Mouse (Mus musculus) forebrain, embryonic 12.5 days (tissue): ENCODE results near the gene Ndufb7. TPM values are rescaled to one million over a fixed set of nuclear protein-coding genes. Genes with fewer than 3 reads are reported as not detected.
"Not testable (repeated sequence)": the region's sequence is repeated elsewhere in the genome, so short reads cannot be mapped to it uniquely, and the experiment has no call there.

Experiments used
- ATAC-seq: fragments of 200-750 bp; cut with Nextera tagmentation; 2 replicates; pipeline ENCODE4 v1.8.0; 2017; ENCODE audit warnings: moderate TSS enrichment; ENCODE audit not compliant: low FRiP score
- H3K27ac ChIP-seq: fragments of 300-500 bp; sonication (generic); 2 replicates; pipeline ENCODE4 v1.5.1; 2016; ENCODE audit warnings: mild to moderate bottlenecking
- H3K27me3 ChIP-seq: fragments of 300-500 bp; sonication (generic); 2 replicates; pipeline ENCODE4 v1.6.1; 2016; ENCODE audit warnings: mild to moderate bottlenecking
- H3K36me3 ChIP-seq: fragments of 300-500 bp; sonication (generic); replicated peaks from 2 replicates; pipeline ENCODE4 v1.6.1; 2016; ENCODE audit warnings: mild to moderate bottlenecking
- H3K4me1 ChIP-seq: fragments of 300-500 bp; sonication (generic); 2 replicates; pipeline ENCODE4 v1.6.1; 2016
- H3K4me2 ChIP-seq: fragments of 300-500 bp; sonication (generic); 2 replicates; pipeline ENCODE4 v1.6.1; 2016; ENCODE audit warnings: mild to moderate bottlenecking, moderate library complexity
- H3K4me3 ChIP-seq: fragments of 300-500 bp; sonication (generic); replicated peaks from 2 replicates; pipeline ENCODE4 v1.5.1; 2016; ENCODE audit warnings: mild to moderate bottlenecking
- H3K9ac ChIP-seq: fragments of 300-500 bp; sonication (generic); 2 replicates; pipeline ENCODE4 v1.6.1; 2016; ENCODE audit warnings: mild to moderate bottlenecking
- H3K9me3 ChIP-seq: fragments of 300-500 bp; sonication (generic); 2 replicates; pipeline ENCODE4 v1.6.1; 2016
- WGBS: fragments of 180-500 bp; shearing (Covaris S2); methylation state at CpG from one replicate; pipeline ENCODE4 v1.1.7; 2016; 5-methylcytosine and 5-hydroxymethylcytosine counted together
- polyA plus RNA-seq: library from polyadenylated mRNA; unstranded; fragments of >200 nt; fragmentation: Nextera tagmentation; extraction: Ambion mirVana; gene quantifications from 2 replicates; pipeline ENCODE4 v1.2.1, GENCODE M21; 2016

Ndufb7 gene
- polyA plus RNA-seq: 356 and 359 TPM in 2 replicates

DNA sequence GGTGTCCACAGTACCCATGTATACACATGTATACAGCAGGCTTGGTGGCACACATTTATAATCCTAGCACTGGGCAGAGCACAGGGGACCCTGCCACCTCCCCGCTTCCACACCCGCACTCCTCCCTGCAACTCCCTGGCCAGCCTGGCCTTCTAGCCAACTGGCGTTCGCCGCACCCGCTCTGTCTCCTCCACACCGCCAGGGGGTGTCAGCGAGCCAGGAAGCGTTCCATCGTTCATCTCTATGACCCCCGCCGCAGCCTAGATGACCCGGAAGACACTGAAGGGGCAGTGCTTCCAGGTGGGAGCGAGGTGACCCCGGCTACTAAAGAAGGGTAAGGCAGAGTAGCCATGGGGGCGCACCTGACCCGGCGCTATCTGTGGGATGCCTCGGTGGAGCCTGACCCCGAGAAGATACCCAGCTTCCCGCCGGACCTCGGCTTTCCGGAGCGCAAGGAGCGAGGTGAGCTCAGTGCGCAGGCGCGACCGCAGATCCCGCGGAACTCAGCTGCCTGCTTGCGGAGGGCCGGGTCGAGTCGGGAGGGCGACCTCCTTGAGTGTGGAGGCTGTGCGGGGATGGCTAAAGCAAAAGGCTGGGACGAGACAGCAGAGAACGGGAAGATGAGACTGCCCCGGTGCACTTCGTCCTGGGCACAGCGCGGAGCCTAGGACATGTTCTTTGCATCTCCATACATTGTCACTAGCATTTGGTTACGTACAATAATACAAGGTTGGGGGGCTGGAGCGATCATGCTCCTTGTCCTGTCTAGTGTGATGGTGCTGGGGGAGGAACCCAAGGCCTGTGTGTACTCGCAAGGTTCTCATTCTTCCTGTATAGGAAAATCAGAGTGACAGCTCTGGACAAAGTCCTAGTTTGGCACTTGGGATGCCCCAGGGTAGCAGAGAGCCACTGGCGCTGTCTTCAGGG, at the start of gene Ndufb7:
Gene Ndufb7 (plus strand): TSS at position 203 of the 927 bp plus-strand sequence.
- WGBS: under 1% methylated on average over 48 of the region's 48 CpGs
- Histone ChIP-seq H3K27ac (peak within 1 kb of the TSS; percentile 71), H3K4me2 (peak within 1 kb of the TSS; percentile 84), H3K9me3 (no peaks in the 10 kb centered on the region), H3K36me3 (peaks cover 26% of the 10 kb centered on the region), H3K4me1 (peaks cover 21% of the 10 kb centered on the region), H3K4me3 (peak within 1 kb of the TSS; percentile 61), H3K9ac (peak within 1 kb of the TSS; percentile 69), H3K27me3 (no peaks in the 10 kb centered on the region)
- peak; percentile 88 for ATAC-seq

DNA sequence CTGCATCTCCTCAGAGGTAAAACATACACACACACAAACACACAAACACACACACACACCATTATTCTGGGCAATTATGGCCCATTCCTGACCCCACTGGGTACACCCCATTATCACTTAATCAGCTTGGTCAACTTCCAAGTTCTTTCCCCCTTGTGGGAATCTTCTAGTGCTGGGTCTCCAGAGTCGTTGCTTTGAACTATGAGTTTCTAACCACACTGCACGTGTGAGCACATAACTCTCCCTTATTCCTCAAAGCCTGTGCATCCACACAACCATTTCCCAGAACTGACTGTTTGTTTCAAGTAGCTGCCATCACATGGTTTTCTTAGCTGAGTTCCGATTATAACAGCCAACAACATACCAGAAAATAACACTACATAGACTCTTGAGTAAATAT, 46.0 kb upstream of the Ndufb7 start:
- no peaks in the 10 kb centered on the region for H3K27me3 ChIP-seq
- no peak overlapping the region for H3K4me3 ChIP-seq
- WGBS: 74% methylated on average over 3 of the region's 3 CpGs
- no peaks in the 10 kb centered on the region for H3K4me1 ChIP-seq
- no peak overlapping the region for H3K27ac ChIP-seq
- H3K4me2 ChIP-seq: no peak overlapping the region
- peaks cover 3% of the 10 kb centered on the region; the same call in 1 of the 2 replicates for H3K9me3 ChIP-seq
- no peak overlapping the region for H3K9ac ChIP-seq
- no peaks in the 10 kb centered on the region for H3K36me3 ChIP-seq
- ATAC-seq: no peak

DNA sequence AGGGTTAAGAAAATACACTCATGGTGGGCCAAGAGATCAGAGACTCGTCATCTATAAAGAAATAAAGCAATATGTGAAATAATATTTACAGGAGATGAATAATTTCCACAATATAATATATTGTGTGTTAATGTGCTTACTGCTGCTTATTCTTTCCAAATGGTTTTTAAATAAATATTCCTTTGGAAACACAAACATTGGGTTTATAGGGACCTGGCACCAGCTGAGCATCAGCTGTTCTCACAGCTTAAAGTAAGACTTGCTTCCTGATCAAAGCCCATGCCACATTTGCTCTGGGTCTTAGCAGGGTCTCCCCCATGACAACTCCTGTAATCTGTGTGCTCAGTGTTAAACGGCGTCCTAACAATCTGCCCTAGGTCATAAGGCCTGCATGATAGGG, 45.6 kb upstream of the Ndufb7 start:
- not testable (repeated sequence) for H3K4me3 ChIP-seq, H3K36me3 ChIP-seq, H3K27ac ChIP-seq, H3K4me1 ChIP-seq, ATAC-seq, H3K27me3 ChIP-seq, H3K9ac ChIP-seq, H3K4me2 ChIP-seq, H3K9me3 ChIP-seq
- 78% methylated on average over 3 of the region's 3 CpGs for WGBS

DNA sequence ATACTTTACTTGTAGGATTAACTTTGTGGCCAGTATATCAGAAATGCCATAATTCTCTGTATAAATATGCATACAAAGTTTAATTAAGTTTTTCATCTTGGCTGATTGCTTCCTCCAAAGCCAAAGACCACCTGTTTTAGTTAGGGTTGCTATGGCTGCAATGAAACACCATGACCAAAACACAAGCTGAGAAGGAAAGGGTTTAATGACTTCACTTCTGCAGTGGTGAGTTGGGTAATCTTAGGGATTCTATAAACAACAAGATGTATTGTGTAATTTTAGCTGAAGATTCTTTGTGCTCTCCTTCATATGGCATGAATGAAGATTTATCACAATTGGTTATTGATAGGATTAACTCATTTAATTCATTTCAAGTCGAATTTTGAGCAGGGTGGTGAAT, 45.2 kb upstream of the Ndufb7 start:
- Histone ChIP-seq H3K4me2 (no peak overlapping the region), H3K4me3 (no peak overlapping the region), H3K9ac (no peak overlapping the region), H3K9me3 (peaks cover 3% of the 10 kb centered on the region; the same call in 1 of the 2 replicates), H3K4me1 (no peaks in the 10 kb centered on the region), H3K27me3 (no peaks in the 10 kb centered on the region), H3K27ac (no peak overlapping the region), H3K36me3 (no peaks in the 10 kb centered on the region)
- WGBS: 49% methylated on average over 1 of the region's 1 CpGs
- no peak for ATAC-seq

DNA sequence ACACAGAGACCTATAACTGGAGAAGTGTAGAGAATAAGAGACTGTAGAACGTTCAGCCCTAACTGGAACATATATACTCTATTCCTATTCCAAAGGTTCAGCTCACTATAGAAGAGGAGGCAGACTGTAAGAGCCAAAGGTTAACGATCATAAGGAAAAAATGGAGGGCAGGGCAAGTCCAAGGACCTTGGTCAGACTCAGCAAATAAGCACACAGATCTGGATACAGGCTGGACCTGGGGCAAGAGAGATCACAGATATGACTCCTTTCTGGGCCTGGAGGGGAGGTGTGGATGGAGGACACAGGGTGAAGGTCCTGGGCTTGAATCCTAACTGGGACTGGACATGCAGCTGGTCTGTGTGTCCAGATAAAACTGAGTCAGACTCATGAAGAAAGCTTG, 31.7 kb upstream of the Ndufb7 start:
- H3K4me2 ChIP-seq: no peak overlapping the region
- H3K27ac ChIP-seq: no peak overlapping the region
- ATAC-seq: no peak
- H3K9ac ChIP-seq: no peak overlapping the region
- H3K4me3 ChIP-seq: no peak overlapping the region
- H3K36me3 ChIP-seq: no peaks in the 10 kb centered on the region
- WGBS: 92% methylated on average over 2 of the region's 2 CpGs
- H3K4me1 ChIP-seq: no peaks in the 10 kb centered on the region
- H3K27me3 ChIP-seq: no peaks in the 10 kb centered on the region
- H3K9me3 ChIP-seq: no peaks in the 10 kb centered on the region

DNA sequence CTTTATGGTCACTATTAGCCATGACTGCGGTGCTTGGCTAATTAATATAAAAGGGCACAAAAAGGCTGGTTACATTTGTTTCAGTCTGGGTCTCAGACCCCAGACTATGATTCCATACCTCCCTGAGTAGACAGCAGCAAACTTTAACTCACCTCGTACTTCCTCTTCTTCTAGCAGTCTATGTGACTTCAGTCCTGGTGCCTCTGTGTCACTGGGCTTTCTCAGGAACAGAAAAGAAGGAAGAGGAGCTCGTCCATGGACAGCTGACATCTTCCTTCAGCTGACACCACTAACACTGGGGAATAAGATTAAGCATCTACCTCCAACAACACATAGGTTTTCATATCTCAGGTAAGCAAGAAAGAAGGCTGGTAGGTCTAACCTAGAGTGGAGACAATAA, 30.7 kb upstream of the Ndufb7 start, which contains the start of gene Olfr370:
Gene Olfr370 (plus strand): TSS at position 45 of the 400 bp plus-strand sequence.
- no peak within 1 kb of the TSS for H3K27ac ChIP-seq
- no peak for ATAC-seq
- no peaks in the 10 kb centered on the region for H3K36me3 ChIP-seq
- no peak within 1 kb of the TSS for H3K4me2 ChIP-seq
- no peaks in the 10 kb centered on the region for H3K4me1 ChIP-seq
- WGBS: 69% methylated on average over 3 of the region's 3 CpGs
- no peak within 1 kb of the TSS for H3K4me3 ChIP-seq
- no peaks in the 10 kb centered on the region for H3K9me3 ChIP-seq
- H3K9ac ChIP-seq: no peak within 1 kb of the TSS
- H3K27me3 ChIP-seq: no peaks in the 10 kb centered on the region

DNA sequence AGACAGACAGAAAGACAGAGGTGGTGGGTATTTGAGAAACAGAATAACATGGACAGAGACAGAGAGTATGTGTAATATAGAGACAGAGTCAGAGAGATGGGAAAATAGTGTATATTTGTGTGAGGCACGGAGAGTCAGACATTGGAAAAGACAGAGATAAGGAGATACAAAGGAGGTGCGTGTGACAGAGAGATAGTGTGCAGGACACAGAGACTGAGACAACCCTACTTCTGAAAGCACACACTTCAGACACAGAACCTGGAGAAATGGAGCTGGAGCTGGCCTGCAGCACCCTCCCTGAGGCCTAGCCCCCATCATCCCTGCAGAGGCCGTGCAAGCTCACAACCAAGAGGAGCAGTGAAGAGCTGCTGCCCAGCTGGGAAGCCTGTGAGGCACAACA, 3.8 kb upstream of the Ndufb7 start:
- 80% methylated on average over 3 of the region's 3 CpGs for WGBS
- H3K36me3 ChIP-seq: no peaks in the 10 kb centered on the region

DNA sequence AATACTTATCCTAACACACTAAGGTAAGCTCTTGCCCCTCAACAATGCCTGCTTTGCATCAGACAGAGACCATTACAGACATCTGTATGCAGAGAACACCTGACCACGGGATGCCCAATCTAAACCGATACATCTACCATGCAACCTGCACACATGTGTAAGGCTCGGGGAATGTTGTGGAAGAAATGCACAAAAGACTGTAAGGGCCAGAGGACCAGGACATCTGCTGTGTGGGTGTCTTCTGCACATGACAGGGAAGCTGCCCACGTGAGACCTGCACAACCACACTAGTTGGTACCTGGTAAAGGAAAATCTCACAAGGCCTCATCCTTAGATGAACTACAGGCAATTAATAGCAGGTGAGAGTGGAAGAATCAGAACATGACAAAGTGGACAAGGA, 3.2 kb upstream of the Ndufb7 start:
- 71% methylated on average over 4 of the region's 4 CpGs for WGBS
- Histone ChIP-seq H3K4me3 (no peak overlapping the region), H3K36me3 (no peaks in the 10 kb centered on the region), H3K9me3 (no peaks in the 10 kb centered on the region), H3K9ac (no peak overlapping the region), H3K4me1 (peaks cover 11% of the 10 kb centered on the region), H3K27ac (no peak overlapping the region), H3K27me3 (no peaks in the 10 kb centered on the region), H3K4me2 (no peak overlapping the region)
- ATAC-seq: no peak

More for the DNA sequence above, 3.8 kb upstream of the Ndufb7 start:
- H3K4me3 ChIP-seq: no peak overlapping the region
- H3K27me3 ChIP-seq: no peaks in the 10 kb centered on the region
- no peak overlapping the region for H3K4me2 ChIP-seq
- peaks cover 5% of the 10 kb centered on the region for H3K4me1 ChIP-seq
- no peak overlapping the region for H3K27ac ChIP-seq
- no peaks in the 10 kb centered on the region for H3K9me3 ChIP-seq
- H3K9ac ChIP-seq: no peak overlapping the region
- no peak for ATAC-seq

DNA sequence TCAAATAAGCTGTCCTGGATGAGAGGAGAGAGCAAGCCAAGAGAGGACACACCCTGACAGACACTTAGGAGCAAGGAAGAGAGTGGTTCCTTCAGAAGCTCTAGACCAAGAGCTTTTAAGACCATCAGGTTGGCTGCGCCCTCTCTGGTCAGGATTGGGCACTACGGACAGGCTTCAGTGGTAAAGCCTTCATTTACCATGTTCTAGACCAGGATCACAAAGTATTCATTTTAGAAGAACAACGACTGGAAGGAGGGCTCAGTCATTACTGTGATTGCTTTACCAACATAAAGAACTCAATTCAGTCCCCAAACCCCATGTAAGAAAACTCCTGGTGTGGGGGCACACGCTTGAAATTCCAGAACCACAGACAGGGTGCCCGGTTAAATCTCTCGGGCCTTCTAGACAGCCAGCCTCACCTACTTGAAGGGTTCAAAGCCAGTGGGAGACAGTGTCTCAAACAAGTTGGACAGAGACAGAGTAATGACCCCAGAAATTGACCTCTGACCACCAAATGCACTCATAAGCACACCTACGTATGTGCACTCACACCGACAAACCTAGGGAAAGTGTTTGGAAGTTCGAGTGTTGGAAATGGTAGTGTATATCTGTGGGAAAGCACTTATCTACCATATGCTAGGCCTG, 618 bp upstream of the Ndufb7 start:
- ATAC-seq: peak; percentile 15; the same call in 1 of the 2 replicates
- H3K27me3 ChIP-seq: no peaks in the 10 kb centered on the region
- no peaks in the 10 kb centered on the region for H3K9me3 ChIP-seq
- H3K9ac ChIP-seq: no peak overlapping the region
- WGBS: 77% methylated on average over 9 of the region's 9 CpGs
- peaks cover 19% of the 10 kb centered on the region for H3K36me3 ChIP-seq
- peaks cover 21% of the 10 kb centered on the region for H3K4me1 ChIP-seq
- no peak overlapping the region for H3K27ac ChIP-seq
- no peak overlapping the region for H3K4me2 ChIP-seq
- H3K4me3 ChIP-seq: no peak overlapping the region

DNA sequence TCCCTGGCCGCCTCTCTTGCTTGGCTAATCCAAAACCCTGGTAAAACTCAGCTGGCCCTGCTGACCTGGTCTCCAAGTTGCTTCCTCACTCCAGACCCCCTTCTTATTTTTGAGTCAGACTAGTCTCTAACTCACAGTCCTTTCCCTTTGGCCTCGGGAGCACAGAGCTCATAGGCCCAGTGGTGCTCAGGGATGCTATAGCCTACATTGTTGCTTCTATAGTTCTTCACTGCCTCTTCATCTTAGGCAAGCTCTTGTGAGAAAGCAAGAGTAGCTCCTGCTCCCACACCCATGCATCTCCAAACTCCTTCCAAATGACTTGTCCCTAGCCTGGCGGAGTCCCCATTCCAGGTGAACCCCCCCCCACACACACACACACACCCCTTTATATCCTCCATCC, 1.2 kb downstream of the Ndufb7 start:
- Histone ChIP-seq H3K4me2 (peak overlapping the region; percentile 84), H3K4me1 (peaks cover 21% of the 10 kb centered on the region), H3K27ac (no peak overlapping the region), H3K9me3 (no peaks in the 10 kb centered on the region), H3K4me3 (peak overlapping the region; percentile 61), H3K27me3 (no peaks in the 10 kb centered on the region), H3K36me3 (peaks cover 35% of the 10 kb centered on the region), H3K9ac (peak overlapping the region; percentile 69)
- ATAC-seq: no peak
- 57% methylated on average over 3 of the region's 3 CpGs for WGBS

DNA sequence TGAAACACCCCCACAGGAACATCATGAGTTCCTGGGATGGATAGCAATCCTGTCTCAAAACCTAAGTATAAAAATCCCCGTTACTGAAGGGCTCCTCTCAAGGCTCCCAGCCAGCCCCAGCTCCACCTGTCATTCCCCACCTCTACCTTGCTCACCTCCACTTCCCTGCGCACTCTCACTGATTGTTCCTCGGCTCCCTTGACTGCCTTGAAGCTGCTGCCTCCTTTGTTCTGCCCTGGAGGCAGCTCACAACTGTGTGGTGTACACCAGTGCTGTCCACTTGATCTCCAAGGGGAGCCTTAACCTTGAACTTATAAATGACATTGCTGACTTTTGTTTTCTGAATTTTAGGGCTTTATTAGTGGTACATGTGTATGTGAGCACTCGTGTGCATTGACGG, 1.7 kb downstream of the Ndufb7 start:
- H3K9ac ChIP-seq: peak overlapping the region; percentile 69; the same call in 1 of the 2 replicates
- no peaks in the 10 kb centered on the region for H3K9me3 ChIP-seq
- H3K36me3 ChIP-seq: peaks cover 40% of the 10 kb centered on the region
- H3K4me1 ChIP-seq: peaks cover 21% of the 10 kb centered on the region
- no peak for ATAC-seq
- H3K4me2 ChIP-seq: peak overlapping the region; percentile 84; the same call in 1 of the 2 replicates
- WGBS: 68% methylated on average over 5 of the region's 5 CpGs
- H3K4me3 ChIP-seq: no peak overlapping the region
- no peak overlapping the region for H3K27ac ChIP-seq
- no peaks in the 10 kb centered on the region for H3K27me3 ChIP-seq

DNA sequence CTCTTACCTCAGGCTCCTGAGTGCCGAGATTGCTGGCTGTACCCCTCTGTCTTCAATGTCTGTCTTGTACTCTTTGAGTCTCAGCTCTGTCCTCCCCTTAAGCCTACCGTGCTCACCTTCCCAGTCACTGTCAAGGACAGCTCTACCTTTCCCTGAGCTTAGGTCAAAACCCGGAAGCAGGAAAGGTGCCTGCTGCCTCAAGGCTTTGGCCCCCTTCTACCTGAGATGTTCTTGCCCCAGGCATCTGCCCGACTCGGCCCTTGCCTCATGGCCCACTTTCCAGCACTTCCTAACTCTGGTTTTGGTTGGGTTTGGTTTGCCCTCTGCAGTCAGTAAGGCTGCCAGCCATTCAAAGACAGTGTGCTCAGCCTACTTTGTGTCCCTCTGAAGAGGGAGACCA, 2.3 kb downstream of the Ndufb7 start:
- Histone ChIP-seq H3K4me3 (no peak overlapping the region), H3K27me3 (no peaks in the 10 kb centered on the region), H3K27ac (no peak overlapping the region), H3K4me2 (no peak overlapping the region), H3K36me3 (peaks cover 46% of the 10 kb centered on the region), H3K9ac (no peak overlapping the region), H3K9me3 (no peaks in the 10 kb centered on the region), H3K4me1 (peaks cover 21% of the 10 kb centered on the region)
- ATAC-seq: no peak
- 79% methylated on average over 5 of the region's 5 CpGs for WGBS
